Mouse (Mus musculus): ENCODE measurements around the gene Abhd10.

DNA sequence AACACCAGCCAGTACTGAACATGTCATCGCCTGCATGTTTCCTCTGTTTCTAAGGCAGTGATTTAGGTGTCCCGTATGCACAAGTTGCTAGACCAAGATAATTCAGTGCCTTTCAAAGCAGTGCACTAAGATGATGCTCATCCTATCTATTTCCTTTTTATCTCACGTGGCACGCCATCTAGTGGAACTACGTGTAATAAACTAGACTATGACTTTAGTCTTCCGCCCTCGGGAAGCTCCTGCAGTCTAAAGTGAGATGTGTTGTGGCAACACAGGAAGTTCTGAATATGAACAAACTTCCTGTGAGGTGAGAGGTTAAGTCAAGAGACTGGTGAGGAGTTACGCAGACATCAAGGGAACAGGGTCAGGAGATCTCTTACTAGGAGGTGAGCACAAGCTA, 43.9 kb upstream of the Abhd10 start:
- no peak for TF ChIP-seq POLR2A (IDR thresholded peaks at IDR 0.05; ENCODE audit: borderline replicate concordance, low read depth, low read length)
- TF ChIP-seq CTCF (IDR thresholded peaks at IDR 0.05; ENCODE audit: low read depth, low read length) = no peak
